Mouse (Mus musculus): ENCODE results near the gene Metap2. TPM values are rescaled to one million over a fixed set of nuclear protein-coding genes. Genes with fewer than 3 reads are reported as not detected.

Gene Metap2
- polyA plus RNA-seq, 1 experiment: 37.8 TPM

DNA sequence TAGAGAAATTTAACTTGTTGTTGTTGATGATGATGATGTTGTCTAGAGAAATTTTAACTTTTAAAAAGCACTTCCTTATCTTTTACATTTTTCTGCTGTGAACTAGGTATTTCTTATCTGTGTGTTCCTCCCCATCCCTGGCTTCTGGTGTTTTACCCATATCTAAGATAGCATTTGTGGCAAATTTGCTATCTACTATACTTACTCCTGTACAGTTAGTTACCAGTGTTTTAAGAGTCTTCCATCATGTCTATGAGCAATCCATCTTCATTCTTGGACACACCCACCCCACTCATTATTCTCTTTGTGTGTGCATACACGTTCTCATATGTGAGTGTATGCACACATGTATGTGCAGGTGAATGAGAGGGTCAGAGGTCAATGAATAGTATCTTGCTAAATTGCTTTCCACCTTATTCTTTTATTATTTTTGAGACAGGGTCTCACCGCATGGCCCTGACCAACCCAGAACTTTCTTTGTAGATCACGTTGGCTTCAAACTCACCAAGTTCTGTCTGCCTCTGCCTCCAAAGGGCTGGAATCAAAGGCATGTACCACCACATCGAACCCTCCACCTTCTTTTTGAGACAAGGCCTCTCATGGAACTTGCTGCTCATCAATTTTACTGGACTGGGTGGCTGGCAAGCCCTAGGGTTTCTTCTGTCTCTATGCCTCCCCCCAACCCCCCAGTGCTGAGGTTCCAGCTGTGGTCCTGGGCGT, 15.4 kb upstream of the Metap2 start:
- H3K4me1 ChIP-seq (ENCODE audit: control insufficient read depth, insufficient read depth, insufficient read length): peaks cover 11% of the 10 kb centered on the region
- DNase-seq (ENCODE audit: low read depth in 1 of 2, low spot score in 2 of 2): no peak
- no peak overlapping the region for H3K27ac ChIP-seq (ENCODE audit: insufficient read depth, low read length)
- no peaks in the 10 kb centered on the region for H3K36me3 ChIP-seq (ENCODE audit: control insufficient read depth, insufficient read depth, low read length)
- H3K4me3 ChIP-seq (ENCODE audit: extremely low read depth, insufficient read depth, insufficient read length): no peak overlapping the region
- WGBS: 95% methylated on average over 5 of the region's 5 CpGs
- no peaks in the 10 kb centered on the region for H3K27me3 ChIP-seq (ENCODE audit: control insufficient read depth, insufficient read depth, low read length)
- TF ChIP-seq POLR2A (IDR thresholded peaks at IDR 0.05; ENCODE audit: low read depth, low read length): no peak
- no peak for TF ChIP-seq CTCF (IDR thresholded peaks at IDR 0.05; ENCODE audit: extremely low read depth, insufficient read depth, insufficient read length, insufficient replicate concordance)

DNA sequence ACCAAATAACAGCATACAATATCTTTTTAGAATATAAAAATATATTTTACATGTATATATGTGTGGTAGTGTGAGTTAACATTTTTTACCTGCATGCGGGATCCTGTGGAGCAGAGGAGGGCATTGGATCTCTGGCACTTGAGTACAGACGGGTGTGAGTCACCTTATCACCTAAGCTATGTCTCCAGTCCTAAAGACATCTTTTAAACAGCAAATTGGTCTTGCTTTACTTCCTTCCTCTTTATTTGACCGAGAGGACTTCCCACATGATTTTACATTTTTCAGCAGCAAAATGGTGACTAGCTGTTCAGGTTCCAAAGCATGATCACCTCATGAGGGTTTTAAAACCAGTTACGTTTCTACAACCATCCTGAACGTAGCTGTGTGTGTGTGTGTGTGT, 14.4 kb upstream of the Metap2 start:
- Histone ChIP-seq H3K27ac (ENCODE audit: insufficient read depth, low read length) (no peak overlapping the region), H3K27me3 (ENCODE audit: control insufficient read depth, insufficient read depth, low read length) (no peaks in the 10 kb centered on the region), H3K4me1 (ENCODE audit: control insufficient read depth, insufficient read depth, insufficient read length) (peaks cover 11% of the 10 kb centered on the region), H3K4me3 (ENCODE audit: extremely low read depth, insufficient read depth, insufficient read length) (no peak overlapping the region), H3K36me3 (ENCODE audit: control insufficient read depth, insufficient read depth, low read length) (no peaks in the 10 kb centered on the region)
- no peak for TF ChIP-seq CTCF (IDR thresholded peaks at IDR 0.05; ENCODE audit: extremely low read depth, insufficient read depth, insufficient read length, insufficient replicate concordance)
- no peak for TF ChIP-seq POLR2A (IDR thresholded peaks at IDR 0.05; ENCODE audit: low read depth, low read length)
- WGBS: 43% methylated on average over 5 of the region's 5 CpGs
- no peak for DNase-seq (ENCODE audit: low read depth in 1 of 2, low spot score in 2 of 2)

DNA sequence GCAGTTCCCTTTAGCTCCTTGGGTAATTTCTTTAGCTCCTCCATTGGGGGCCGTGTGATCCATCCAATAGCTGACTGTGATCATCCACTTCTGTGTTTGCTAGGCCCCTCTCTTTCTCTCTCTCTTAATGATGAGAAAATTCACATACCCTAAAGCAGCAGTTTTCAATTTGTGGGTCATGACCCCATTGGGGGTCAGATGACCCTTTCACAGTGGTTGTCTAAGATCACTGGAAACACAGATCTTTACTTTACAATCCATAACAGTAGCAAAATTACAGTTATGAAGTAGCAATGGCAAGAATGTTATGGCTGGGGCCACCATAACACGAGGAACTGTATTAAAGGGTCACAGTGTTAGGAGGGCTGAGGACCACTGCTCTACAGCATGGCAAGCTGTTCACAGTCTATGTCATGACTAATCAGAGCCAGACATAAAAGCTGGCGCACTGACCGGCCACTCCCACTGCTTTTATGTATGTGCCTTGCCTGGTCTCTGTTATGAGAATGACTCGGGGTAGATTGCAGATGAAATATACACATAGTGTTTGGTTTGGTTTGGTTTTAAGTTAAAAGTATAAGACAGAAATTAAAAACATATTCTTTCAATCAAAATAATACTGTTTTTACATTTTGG, 13.0 kb upstream of the Metap2 start:
- no peak overlapping the region for H3K27ac ChIP-seq (ENCODE audit: insufficient read depth, low read length)
- DNase-seq (ENCODE audit: low read depth in 1 of 2, low spot score in 2 of 2): no peak
- no peak for TF ChIP-seq CTCF (IDR thresholded peaks at IDR 0.05; ENCODE audit: extremely low read depth, insufficient read depth, insufficient read length, insufficient replicate concordance)
- TF ChIP-seq POLR2A (IDR thresholded peaks at IDR 0.05; ENCODE audit: low read depth, low read length): no peak
- no peak overlapping the region for H3K4me3 ChIP-seq (ENCODE audit: extremely low read depth, insufficient read depth, insufficient read length)
- H3K36me3 ChIP-seq (ENCODE audit: control insufficient read depth, insufficient read depth, low read length): no peaks in the 10 kb centered on the region
- H3K27me3 ChIP-seq (ENCODE audit: control insufficient read depth, insufficient read depth, low read length): no peaks in the 10 kb centered on the region
- H3K4me1 ChIP-seq (ENCODE audit: control insufficient read depth, insufficient read depth, insufficient read length): peaks cover 8% of the 10 kb centered on the region
- 88% methylated on average over 5 of the region's 5 CpGs for WGBS

DNA sequence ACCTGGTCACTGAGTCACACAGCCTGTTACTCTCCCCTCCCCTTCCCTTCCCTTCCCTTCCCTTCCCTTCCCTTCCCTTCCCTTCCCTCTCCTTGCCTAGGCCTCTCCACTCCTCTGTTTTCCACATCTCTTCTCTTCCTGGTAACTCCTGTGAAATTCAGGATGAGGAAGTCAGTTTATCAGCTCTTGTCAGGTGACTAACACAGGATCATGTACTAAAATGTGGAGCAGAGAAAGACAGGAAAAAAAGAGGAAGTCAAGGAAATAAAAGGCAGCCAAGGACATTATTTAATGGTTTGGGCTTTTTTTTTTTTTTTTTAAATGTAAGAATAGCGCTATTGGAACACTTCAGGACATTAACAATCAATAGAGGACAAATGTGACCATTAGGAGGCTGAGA, 12.1 kb upstream of the Metap2 start:
- no peak for DNase-seq (ENCODE audit: low read depth in 1 of 2, low spot score in 2 of 2)
- H3K27me3 ChIP-seq (ENCODE audit: control insufficient read depth, insufficient read depth, low read length): no peaks in the 10 kb centered on the region
- 37% methylated on average over 1 of the region's 1 CpGs for WGBS
- H3K27ac ChIP-seq (ENCODE audit: insufficient read depth, low read length): no peak overlapping the region
- no peak overlapping the region for H3K4me3 ChIP-seq (ENCODE audit: extremely low read depth, insufficient read depth, insufficient read length)
- H3K4me1 ChIP-seq (ENCODE audit: control insufficient read depth, insufficient read depth, insufficient read length): peaks cover 8% of the 10 kb centered on the region
- TF ChIP-seq POLR2A (IDR thresholded peaks at IDR 0.05; ENCODE audit: low read depth, low read length) (no peak), CTCF (IDR thresholded peaks at IDR 0.05; ENCODE audit: extremely low read depth, insufficient read depth, insufficient read length, insufficient replicate concordance) (no peak)
- H3K36me3 ChIP-seq (ENCODE audit: control insufficient read depth, insufficient read depth, low read length): no peaks in the 10 kb centered on the region

DNA sequence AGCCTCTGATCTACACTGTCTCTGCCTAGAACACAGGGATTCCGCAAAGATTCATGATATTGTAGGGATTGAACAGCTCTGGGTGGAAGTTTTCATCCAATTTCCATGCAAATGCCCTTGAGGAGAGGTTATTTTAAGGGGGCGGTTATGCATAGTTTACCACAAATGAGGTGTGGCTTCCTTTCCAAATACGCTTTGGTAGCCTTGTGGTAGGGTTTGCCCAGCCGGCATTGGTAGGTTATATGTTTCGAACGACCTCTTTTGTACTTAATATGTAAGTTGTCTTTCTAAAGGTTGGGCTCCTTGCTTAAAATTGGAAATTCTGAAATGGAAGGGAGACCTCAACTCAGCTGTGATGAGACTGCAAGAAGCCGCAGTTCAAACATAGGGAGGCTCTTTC, 11.6 kb upstream of the Metap2 start:
- Histone ChIP-seq H3K4me3 (ENCODE audit: extremely low read depth, insufficient read depth, insufficient read length) (no peak overlapping the region), H3K27ac (ENCODE audit: insufficient read depth, low read length) (no peak overlapping the region), H3K4me1 (ENCODE audit: control insufficient read depth, insufficient read depth, insufficient read length) (peaks cover 8% of the 10 kb centered on the region), H3K27me3 (ENCODE audit: control insufficient read depth, insufficient read depth, low read length) (no peaks in the 10 kb centered on the region), H3K36me3 (ENCODE audit: control insufficient read depth, insufficient read depth, low read length) (no peaks in the 10 kb centered on the region)
- DNase-seq (ENCODE audit: low read depth in 1 of 2, low spot score in 2 of 2): no peak
- WGBS: 36% methylated on average over 7 of the region's 7 CpGs
- TF ChIP-seq CTCF (IDR thresholded peaks at IDR 0.05; ENCODE audit: extremely low read depth, insufficient read depth, insufficient read length, insufficient replicate concordance) (no peak), POLR2A (IDR thresholded peaks at IDR 0.05; ENCODE audit: low read depth, low read length) (no peak)

DNA sequence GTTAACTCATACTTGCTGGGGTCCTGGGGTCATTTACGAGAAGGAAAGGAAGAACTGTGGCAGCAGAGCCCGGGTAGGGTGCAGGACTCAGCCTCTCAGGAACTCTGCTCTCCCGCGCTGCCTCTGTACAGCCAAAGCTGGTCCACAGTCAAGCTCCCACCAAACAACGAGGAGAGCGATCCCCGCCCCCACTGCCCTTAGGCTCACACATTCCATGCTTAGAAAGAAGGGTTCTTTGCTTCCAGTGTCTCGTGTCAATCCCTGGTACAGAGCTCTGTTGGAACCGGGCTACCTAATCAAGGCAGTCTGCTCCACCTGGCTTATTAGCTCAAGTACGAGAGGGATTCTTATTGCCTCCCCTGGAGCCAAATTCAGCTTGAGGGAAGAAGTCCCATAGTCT, 10.5 kb upstream of the Metap2 start:
- Histone ChIP-seq H3K27me3 (ENCODE audit: control insufficient read depth, insufficient read depth, low read length) (no peaks in the 10 kb centered on the region), H3K4me1 (ENCODE audit: control insufficient read depth, insufficient read depth, insufficient read length) (peaks cover 5% of the 10 kb centered on the region), H3K36me3 (ENCODE audit: control insufficient read depth, insufficient read depth, low read length) (no peaks in the 10 kb centered on the region), H3K27ac (ENCODE audit: insufficient read depth, low read length) (no peak overlapping the region), H3K4me3 (ENCODE audit: extremely low read depth, insufficient read depth, insufficient read length) (no peak overlapping the region)
- WGBS: 83% methylated on average over 10 of the region's 10 CpGs
- TF ChIP-seq POLR2A (IDR thresholded peaks at IDR 0.05; ENCODE audit: low read depth, low read length) (no peak), CTCF (IDR thresholded peaks at IDR 0.05; ENCODE audit: extremely low read depth, insufficient read depth, insufficient read length, insufficient replicate concordance) (no peak)
- DNase-seq (ENCODE audit: low read depth in 1 of 2, low spot score in 2 of 2): no peak

DNA sequence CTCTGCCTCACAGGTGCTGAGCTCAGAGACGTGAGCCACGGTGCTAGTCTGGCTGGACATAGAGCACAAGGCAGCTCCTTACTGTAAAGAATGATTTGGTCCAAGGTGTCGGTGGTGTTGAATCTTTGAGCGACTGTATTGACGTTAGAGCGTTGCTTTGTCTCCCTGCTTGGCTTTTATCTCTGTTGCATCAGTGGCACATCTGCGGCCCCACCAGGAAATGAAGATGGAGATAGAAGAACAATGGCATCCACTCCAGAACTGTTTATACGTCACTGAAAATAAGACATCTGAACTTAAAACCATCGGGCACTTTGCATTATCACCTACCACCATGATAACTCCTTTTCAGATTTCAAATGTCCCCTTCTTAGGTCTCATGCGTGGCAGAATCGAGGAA, 3.0 kb upstream of the Metap2 start:
- H3K27me3 ChIP-seq (ENCODE audit: control insufficient read depth, insufficient read depth, low read length): no peaks in the 10 kb centered on the region; the same call in 1 of the 2 replicates
- TF ChIP-seq POLR2A (IDR thresholded peaks at IDR 0.05; ENCODE audit: low read depth, low read length): no peak
- no peak for TF ChIP-seq CTCF (IDR thresholded peaks at IDR 0.05; ENCODE audit: extremely low read depth, insufficient read depth, insufficient read length, insufficient replicate concordance)
- H3K27ac ChIP-seq (ENCODE audit: insufficient read depth, low read length): no peak overlapping the region
- H3K4me3 ChIP-seq (ENCODE audit: extremely low read depth, insufficient read depth, insufficient read length): no peak overlapping the region
- H3K36me3 ChIP-seq (ENCODE audit: control insufficient read depth, insufficient read depth, low read length): no peaks in the 10 kb centered on the region
- H3K4me1 ChIP-seq (ENCODE audit: control insufficient read depth, insufficient read depth, insufficient read length): no peaks in the 10 kb centered on the region
- 74% methylated on average over 11 of the region's 11 CpGs for WGBS
- no peak for DNase-seq (ENCODE audit: low read depth in 1 of 2, low spot score in 2 of 2)
